Mouse (Mus musculus) kidney, adult 10 weeks (tissue): ENCODE results near the gene 5830411N06Rik. TPM values are rescaled to one million over a fixed set of nuclear protein-coding genes. Genes with fewer than 3 reads are reported as not detected.

ENCODE experiments used
- polyA plus RNA-seq: library from polyadenylated mRNA; stranded (reverse); fragments of 350-450 nt; fragmentation: Illumina TruSeq; extraction: RNeasy Lipid Tissue Mini Kit (QIAGEN cat#74804); gene quantifications from one replicate; pipeline ENCODE4 v1.2.3, GENCODE M21; 2014; ENCODE audit warnings: low read depth, low replicate concordance

5830411N06Rik gene
- not detected for polyA plus RNA-seq

GRCm38 (mm10) chr7:140247216-140247615 lies at the start of gene 5830411N06Rik:
Gene 5830411N06Rik, plus strand, starts transcription at chr7:140247284.

DNA sequence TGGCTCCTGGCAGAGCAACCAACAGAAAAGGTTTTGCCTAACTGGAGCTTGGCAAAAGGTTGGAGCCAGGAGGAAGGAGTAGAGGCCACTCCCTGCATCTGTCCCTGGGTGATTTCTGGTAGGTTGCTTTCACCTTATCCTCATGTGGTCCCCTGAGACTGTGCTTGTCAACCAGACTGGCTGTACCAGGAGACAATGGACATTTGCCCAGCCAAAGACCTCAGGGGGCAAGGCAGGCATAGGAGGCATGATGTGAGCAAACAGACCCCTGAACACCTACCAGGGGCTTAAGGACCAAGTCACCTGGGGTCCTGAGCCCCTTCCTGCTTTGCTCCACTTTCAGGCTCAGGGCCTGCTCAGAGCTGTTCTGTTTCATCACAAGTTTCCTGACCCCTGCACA lies 41.2 kb upstream of the 5830411N06Rik start, which contains the start of gene Olfr524:
Olfr524 (minus strand) TSS at position 101 of the 400 bp plus-strand sequence.

DNA sequence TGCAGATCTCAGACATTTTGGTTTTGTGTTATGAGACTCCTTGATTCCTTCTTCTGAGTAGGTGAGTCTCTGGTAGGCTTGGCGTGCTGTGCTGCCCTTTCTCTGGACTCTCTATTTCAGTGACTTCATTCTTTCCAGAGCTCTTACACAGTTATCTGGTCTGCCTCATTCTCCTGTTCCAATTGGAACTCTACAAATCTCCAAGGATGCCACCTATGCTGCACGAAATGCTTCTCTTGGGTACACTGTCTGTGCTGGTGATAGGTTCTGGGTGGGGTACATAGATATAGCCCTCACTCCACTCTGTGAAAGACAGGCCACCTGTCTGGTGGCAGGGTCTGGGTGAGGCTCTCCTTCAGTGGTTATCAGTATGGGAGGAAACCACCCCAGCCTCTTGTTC lies 29.1 kb upstream of the 5830411N06Rik start, which contains the start of gene Cd163l1:
Cd163l1 (plus strand) TSS at position 301 of the 400 bp plus-strand sequence.

GRCm38 (mm10) chr7:140320558-140320957 lies 73.5 kb downstream of the 5830411N06Rik start, which contains the start of gene Olfr525:
Gene Olfr525, plus strand, starts transcription at chr7:140320858.

GRCm38 (mm10) chr7:140333717-140334116 lies 86.6 kb downstream of the 5830411N06Rik start, which contains the start of gene Olfr527:
Gene Olfr527, plus strand, starts transcription at chr7:140334017.

Other genes starting within 250 kb of the 5830411N06Rik start
- gene Zfp511, start 210.9 kb upstream of the 5830411N06Rik start, polyA plus RNA-seq: 6.5 TPM
- gene Tubgcp2, start 210.6 kb upstream of the 5830411N06Rik start, polyA plus RNA-seq: 11.9 TPM
- gene Msx3, start 198.2 kb upstream of the 5830411N06Rik start, polyA plus RNA-seq: not detected
- not detected for gene Caly, start 164.7 kb upstream of the 5830411N06Rik start, polyA plus RNA-seq
- not detected for gene Prap1, start 153.9 kb upstream of the 5830411N06Rik start, polyA plus RNA-seq
- 53.2 TPM for gene Fuom, start 144.8 kb upstream of the 5830411N06Rik start, polyA plus RNA-seq
- 2.5 TPM for gene Paox, start 131.5 kb upstream of the 5830411N06Rik start, polyA plus RNA-seq
- gene Echs1, start 130.8 kb upstream of the 5830411N06Rik start, polyA plus RNA-seq: 157 TPM
- 7.6 TPM for gene Mtg1, start 109.7 kb upstream of the 5830411N06Rik start, polyA plus RNA-seq
- gene Sprn, start 92.4 kb upstream of the 5830411N06Rik start, polyA plus RNA-seq: not detected
- gene Olfr522, start 82.5 kb upstream of the 5830411N06Rik start, polyA plus RNA-seq: not detected
- not detected for gene Olfr523, start 74.1 kb upstream of the 5830411N06Rik start, polyA plus RNA-seq
- gene Olfr524, start 41.3 kb upstream of the 5830411N06Rik start, polyA plus RNA-seq: not detected
- not detected for gene Cd163l1, start 29.0 kb upstream of the 5830411N06Rik start, polyA plus RNA-seq
- gene Olfr525, start 73.6 kb downstream of the 5830411N06Rik start, polyA plus RNA-seq: not detected
- gene Olfr527, start 86.7 kb downstream of the 5830411N06Rik start, polyA plus RNA-seq: not detected
- gene Olfr60, start 114.4 kb downstream of the 5830411N06Rik start, polyA plus RNA-seq: not detected
- gene Olfr530, start 129.0 kb downstream of the 5830411N06Rik start, polyA plus RNA-seq: not detected
- gene Olfr531, start 155.6 kb downstream of the 5830411N06Rik start, polyA plus RNA-seq: not detected
- gene Olfr532, start 174.4 kb downstream of the 5830411N06Rik start, polyA plus RNA-seq: not detected
- gene Olfr533, start 216.1 kb downstream of the 5830411N06Rik start, polyA plus RNA-seq: not detected
- not detected for gene Olfr535, start 236.9 kb downstream of the 5830411N06Rik start, polyA plus RNA-seq